Mouse (Mus musculus) small intestine, adult 2 months (tissue): ENCODE results near the gene Ube2l3.

ENCODE experiments used
- CTCF ChIP-seq: fragments of 200-500 bp; IDR thresholded peaks from 2 replicates; pipeline ENCODE4 v1.5.1; 2012; ENCODE audit warnings: low read depth, mild to moderate bottlenecking, control low read depth, inconsistent platforms, low read length, moderate library complexity, mixed read lengths; ENCODE audit not compliant: insufficient replicate concordance, insufficient read length; ENCODE audit errors: extremely low read depth
- POLR2A ChIP-seq: fragments of 200-500 bp; IDR thresholded peaks from 2 replicates; pipeline ENCODE4 v1.6.1; 2012; ENCODE audit warnings: low read depth, mild to moderate bottlenecking, control low read depth, inconsistent platforms, low read length, moderate library complexity

DNA sequence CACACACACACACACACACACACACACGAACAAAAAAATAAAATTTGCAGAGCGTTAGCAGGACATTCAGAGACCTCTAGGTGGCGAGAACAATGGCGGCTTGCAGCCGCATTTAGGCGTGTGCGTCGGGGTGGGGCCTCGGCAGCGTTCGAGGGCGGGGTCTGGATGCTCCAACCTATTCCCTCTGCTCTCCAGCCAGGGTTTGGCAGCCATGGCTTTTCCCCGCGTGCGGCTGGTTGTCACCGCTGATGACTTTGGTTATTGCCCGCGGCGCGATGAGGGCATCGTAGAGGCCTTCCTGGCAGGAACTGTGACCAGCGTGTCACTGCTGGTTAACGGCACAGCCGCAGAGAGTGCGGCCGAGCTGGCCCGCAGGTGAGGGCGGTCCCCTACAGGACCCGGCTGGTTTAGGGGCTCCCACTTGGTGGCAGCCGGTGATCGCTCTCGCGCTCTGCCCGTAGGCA lies 55.6 kb downstream of the Ube2l3 start, which contains the start of gene Ccdc116:
- TF ChIP-seq POLR2A = no peak; the same call in 1 of the 2 replicates
- peak; percentile 56; the same call in 1 of the 2 replicates for TF ChIP-seq CTCF
